Mouse (Mus musculus): Measurements from ENCODE around the gene Pianp.
A peak's percentile ranks its signal among the peaks of the same experiment; 100 is the strongest.

The Pianp gene

GRCm38 (mm10) chr6:124996551-124997501 is at the start of gene Pianp:
Gene Pianp, plus strand, starts transcription at chr6:124996694.
- DNase-seq, result peak; percentile 76 to 77

GRCm38 (mm10) chr6:124953991-124954715 is 42.3 kb upstream of the Pianp start:
- no peak for DNase-seq

GRCm38 (mm10) chr6:124955212-124955611 is 41.3 kb upstream of the Pianp start:
- no peak for DNase-seq

GRCm38 (mm10) chr6:124958127-124958526 is 38.4 kb upstream of the Pianp start:
- DNase-seq, result no peak

DNA sequence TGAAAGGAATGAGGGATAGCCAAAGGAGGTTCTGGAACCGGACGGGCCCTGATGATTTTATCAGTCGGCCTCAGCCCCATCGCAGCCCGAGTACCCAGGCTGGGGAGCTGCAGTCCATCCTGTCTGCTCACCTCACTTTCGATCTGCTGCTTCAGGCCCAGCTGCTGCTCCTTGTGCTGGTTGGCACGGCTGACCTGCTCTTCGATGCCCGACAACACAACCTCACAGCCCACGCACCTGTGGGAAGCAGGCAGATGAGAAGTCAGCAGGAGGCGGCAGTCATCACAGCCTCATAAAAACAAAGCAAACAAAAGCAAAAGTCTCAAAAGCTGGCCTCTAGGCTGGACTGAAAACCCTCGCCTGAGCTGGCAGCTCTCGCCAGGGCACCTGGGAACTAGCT is 36.5 kb upstream of the Pianp start:
- no peak for DNase-seq

DNA sequence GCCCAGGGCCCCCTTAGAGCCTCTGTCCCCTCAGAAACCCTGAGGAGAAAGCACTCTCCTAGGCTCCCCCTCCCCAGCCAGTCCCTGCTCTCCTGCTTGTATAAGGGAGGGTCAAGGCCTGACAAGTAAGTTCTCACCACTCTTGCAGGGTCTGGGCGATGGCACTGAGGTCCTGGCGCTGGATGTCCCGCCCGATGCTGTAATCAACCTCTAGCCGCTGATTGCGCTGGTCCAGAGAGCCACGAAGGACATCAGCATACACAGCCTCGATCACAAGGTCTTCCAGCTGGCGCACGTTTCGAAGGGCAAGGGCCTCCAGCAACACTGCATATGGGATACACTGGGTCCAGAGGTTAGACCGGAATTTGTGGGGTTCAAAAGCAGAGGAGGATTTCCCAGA is 35.5 kb upstream of the Pianp start:
- DNase-seq, result no peak

DNA sequence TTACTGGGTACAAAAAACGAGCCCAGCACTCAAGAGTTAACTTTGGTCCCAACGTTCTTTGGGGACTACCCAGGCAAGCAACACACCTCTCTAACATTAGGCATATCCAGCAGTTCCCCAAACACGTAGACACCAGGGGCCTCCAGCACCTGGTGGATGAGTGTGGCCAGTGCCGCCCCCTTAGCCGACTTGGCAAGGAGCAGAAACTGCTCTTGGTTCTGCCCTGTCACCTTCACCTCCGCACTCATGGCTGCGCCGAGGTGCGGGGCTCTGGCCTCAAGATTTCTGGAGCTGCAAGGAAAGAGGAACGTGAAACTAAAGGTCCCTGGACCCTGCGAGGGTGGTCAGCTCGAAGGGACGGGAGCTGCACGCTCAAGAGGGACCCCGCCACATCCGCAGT is 31.9 kb upstream of the Pianp start:
- no peak for DNase-seq

GRCm38 (mm10) chr6:124965088-124965719 is 31.3 kb upstream of the Pianp start, which contains the start of gene Cops7a:
Gene Cops7a, minus strand, starts transcription at chr6:124965538.
- DNase-seq, result peak; percentile 95 to 98

- no peak for DNase-seq
These were observed 30.7 kb upstream of the Pianp start for GRCm38 (mm10) chr6:124965747-124966146.

DNA sequence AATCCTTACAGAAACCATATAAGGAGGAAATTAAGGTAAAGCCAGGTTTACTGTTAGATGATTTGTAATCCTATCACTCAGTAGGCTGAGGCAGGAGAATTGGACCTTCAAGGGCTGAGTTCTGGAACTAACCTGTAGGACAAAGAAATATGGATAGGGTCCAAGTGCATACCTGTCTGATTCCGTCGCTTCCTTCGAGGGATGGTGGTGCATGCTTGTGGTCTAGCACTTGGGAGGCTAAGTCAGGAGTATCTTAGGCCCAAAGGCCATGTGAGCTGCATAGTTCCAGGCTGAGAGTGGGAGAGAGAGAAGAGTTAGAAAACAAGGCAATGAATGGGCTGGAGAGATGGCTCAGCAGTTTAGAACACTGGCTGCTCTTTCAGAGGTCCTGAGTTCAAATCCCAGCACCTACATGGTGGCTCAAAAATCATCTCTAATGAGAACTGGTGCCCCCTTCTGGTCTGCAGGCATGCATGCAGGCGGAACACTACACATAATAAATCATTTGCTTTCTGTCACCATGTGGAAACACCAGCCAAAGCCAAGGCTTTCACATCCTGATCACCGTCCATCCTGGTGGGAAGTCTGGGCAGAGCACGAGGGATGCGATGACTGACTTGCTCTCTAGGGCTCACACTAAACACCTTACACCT is 29.9 kb upstream of the Pianp start:
- peak in 1 of 2 experiments; percentile 7 for DNase-seq

GRCm38 (mm10) chr6:124967766-124968165 is 28.7 kb upstream of the Pianp start:
- peak; percentile 60 to 75 for DNase-seq

GRCm38 (mm10) chr6:124992241-124992640 is 4.3 kb upstream of the Pianp start:
- DNase-seq, result no peak

- DNase-seq, result no peak
These were observed 3.1 kb upstream of the Pianp start for GRCm38 (mm10) chr6:124993365-124993764.

DNA sequence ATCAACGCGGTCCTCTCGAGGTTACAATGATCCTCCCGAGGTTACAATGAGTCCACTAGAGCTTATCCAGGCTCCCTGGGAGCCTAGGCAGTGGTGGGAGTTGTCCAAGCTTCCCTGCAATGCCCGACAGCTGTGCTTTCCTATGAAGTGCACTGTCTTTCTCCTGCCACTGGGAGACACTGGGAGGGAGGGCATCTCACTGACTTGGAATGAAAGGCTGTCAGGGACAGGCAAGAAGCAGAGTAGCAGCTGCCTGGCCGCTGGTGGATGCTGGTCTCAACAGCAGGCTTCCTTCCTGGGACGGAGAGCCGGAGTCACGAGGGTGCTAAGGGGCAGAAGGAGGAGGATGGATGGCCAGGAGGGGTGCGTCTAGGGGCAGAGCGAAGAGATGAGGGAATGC is 2.6 kb upstream of the Pianp start:
- no peak for DNase-seq

DNA sequence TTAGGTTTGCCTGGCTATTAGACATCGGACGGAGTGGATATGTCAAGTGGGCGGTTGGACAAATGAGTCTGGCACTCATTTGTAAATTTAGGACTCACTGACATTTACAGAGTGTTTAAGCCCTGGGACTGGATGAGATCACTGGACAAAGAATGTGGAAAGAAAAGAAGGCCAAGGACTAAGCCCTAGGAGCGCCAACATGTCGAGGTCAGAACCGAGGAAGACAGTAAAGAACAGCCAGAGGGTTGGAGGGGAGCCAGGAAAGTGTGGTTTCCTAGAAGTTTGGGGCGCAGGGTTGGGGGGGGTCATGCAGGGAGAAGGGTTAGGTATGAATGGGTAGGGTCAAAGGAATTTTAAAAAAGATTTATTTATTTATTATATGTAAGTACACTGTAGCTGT is 1.2 kb upstream of the Pianp start:
- no peak for DNase-seq

DNA sequence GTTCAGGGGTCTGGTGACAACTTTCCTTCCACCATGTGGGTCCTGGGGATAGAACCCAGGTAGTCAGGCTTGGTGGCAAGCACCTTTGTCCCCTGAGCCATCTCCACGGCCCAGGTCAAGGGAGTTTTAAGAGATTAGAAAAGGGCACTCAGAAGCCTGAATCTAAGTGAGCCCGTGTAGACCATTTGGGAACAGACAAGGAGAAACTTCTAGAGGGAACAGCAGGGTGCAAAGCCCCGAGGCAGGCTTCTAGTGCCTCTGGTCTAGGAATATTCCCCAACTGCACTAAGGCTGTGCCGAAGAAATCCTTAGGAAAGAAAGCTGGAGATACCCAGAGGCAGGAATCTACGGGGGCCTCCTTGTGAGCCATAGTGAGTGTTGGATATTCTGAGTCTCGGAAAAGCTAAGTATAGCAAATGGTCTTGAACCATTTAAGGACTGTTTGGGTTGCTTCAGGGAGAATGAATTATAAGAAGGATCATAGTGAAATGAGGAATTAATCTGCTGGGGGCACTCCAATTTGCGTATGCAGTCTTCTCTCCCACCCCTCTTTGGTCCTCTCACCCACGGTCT is 577 bp upstream of the Pianp start:
- DNase-seq, result no peak

- DNase-seq, result no peak
These were observed 1.6 kb downstream of the Pianp start for GRCm38 (mm10) chr6:124998066-124998465.

- DNase-seq, result no peak
These were observed 2.6 kb downstream of the Pianp start for GRCm38 (mm10) chr6:124999091-124999490.

GRCm38 (mm10) chr6:124999546-124999945 is 3.1 kb downstream of the Pianp start:
- DNase-seq, result no peak

DNA sequence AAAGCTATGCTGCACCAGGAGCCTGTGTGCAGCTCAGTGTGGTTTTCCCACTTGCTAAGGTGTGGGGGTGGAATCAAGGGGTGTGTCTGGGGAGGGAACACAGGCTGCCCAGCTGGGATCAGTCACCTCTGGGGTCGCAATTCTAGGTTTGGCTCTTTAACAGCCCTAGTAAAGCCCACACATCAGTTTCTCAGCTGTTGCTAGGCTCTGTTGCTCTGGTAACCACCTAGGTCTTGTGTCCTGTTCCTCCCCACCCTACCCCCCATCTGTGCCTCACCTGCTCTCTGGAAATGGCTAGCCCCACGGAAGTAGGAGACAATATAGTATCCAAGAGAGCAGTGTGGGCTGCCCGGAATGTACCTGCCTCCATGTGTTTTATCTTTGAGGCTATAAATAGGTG is 7.2 kb downstream of the Pianp start:
- no peak for DNase-seq

- no peak for DNase-seq
These were observed 8.6 kb downstream of the Pianp start for GRCm38 (mm10) chr6:125005086-125005485.

DNA sequence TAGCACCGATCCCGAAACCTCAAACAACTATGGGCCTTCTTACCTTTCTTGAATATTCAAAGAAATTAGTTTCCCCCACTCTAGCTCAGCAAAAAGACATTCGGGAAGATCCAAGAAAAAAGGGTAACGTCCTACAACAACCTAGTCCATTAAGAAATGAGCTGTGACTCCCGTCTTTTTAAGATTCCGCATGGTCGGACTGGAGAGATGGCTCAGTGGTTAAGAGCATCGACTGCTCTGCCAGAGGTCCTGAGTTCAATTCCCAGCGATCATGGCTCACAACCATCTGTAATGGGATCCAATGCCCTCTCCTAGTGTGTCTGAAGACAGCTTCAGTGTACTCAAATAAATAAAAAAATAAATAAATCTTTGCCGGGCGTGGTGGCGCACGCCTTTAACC is 11.6 kb downstream of the Pianp start:
- no peak for DNase-seq

Data from kidney, postnatal 25 days (tissue).